Mouse (Mus musculus) limb, embryonic 11.5 days (tissue): Measurements from ENCODE around the gene 4933406M09Rik. TPM values are rescaled to one million over a fixed set of nuclear protein-coding genes. Genes with fewer than 3 reads are reported as not detected.
A peak's percentile ranks its signal among the peaks of the same experiment; 100 is the strongest.

Experiments
- ATAC-seq: fragments of 200-750 bp; cut with Nextera tagmentation; 2 replicates; pipeline ENCODE4 v1.8.0; 2017; ENCODE audit warnings: low read depth; ENCODE audit not compliant: insufficient number of reproducible peaks, low FRiP score, low TSS enrichment
- DNase-seq: peaks from one replicate; pipeline ENCODE4 v3.0.0-alpha.2; 2015; ENCODE audit warnings: low spot score
- H3K27ac ChIP-seq: fragments of 300-500 bp; sonication (generic); replicated peaks from 2 replicates; pipeline ENCODE4 v1.5.1; 2014; ENCODE audit warnings: low read depth, mild to moderate bottlenecking, low read length
- H3K27me3 ChIP-seq: fragments of 300-500 bp; sonication (generic); 2 replicates; pipeline ENCODE4 v1.6.1; 2014; ENCODE audit warnings: mild to moderate bottlenecking, low read length, mixed read lengths; ENCODE audit not compliant: control insufficient read depth, insufficient read depth
- H3K36me3 ChIP-seq: fragments of 300-500 bp; sonication (generic); 2 replicates; pipeline ENCODE4 v1.6.1; 2014; ENCODE audit warnings: mild to moderate bottlenecking, low read length, moderate library complexity, mixed read lengths; ENCODE audit not compliant: control insufficient read depth, insufficient read depth
- H3K4me1 ChIP-seq: fragments of 300-500 bp; sonication (generic); 2 replicates; pipeline ENCODE4 v1.6.1; 2014; ENCODE audit warnings: low read length, mixed read lengths; ENCODE audit not compliant: control insufficient read depth, insufficient read depth
- H3K4me2 ChIP-seq: fragments of 300-500 bp; sonication (generic); 2 replicates; pipeline ENCODE4 v1.6.1; 2014; ENCODE audit warnings: low read depth, mild to moderate bottlenecking, moderate library complexity; ENCODE audit not compliant: severe bottlenecking
- H3K4me3 ChIP-seq: fragments of 300-500 bp; sonication (generic); 2 replicates; pipeline ENCODE4 v1.5.1; 2014; ENCODE audit warnings: low read depth, low read length
- H3K9ac ChIP-seq: fragments of 300-500 bp; sonication (generic); 2 replicates; pipeline ENCODE4 v1.6.1; 2014; ENCODE audit warnings: mild to moderate bottlenecking, low read length
- H3K9me3 ChIP-seq: fragments of 300-500 bp; sonication (generic); 2 replicates; pipeline ENCODE4 v1.6.1; 2016; ENCODE audit warnings: low read length; ENCODE audit not compliant: control insufficient read depth
- WGBS: fragments of 180-500 bp; shearing (Covaris S2); extraction: QIAGEN DNeasy Blood & Tissue Kit; methylation state at CpG from one replicate; pipeline ENCODE4 v1.1.7; 2014; 5-methylcytosine and 5-hydroxymethylcytosine counted together
- polyA plus RNA-seq: library from polyadenylated mRNA; unstranded; fragments of >200 nt; fragmentation: Nextera tagmentation; extraction: Ambion mirVana; gene quantifications from 2 replicates; pipeline ENCODE4 v1.2.1, GENCODE M21; 2014

Gene 4933406M09Rik
- polyA plus RNA-seq, 1 experiment from 2014 or later: not detected

GRCm38 (mm10) chr1:134363194-134363593, 22.5 kb upstream of the 4933406M09Rik start:
- 82% methylated on average over 4 of the region's 4 CpGs for WGBS
- H3K9me3 ChIP-seq: no peaks in the 10 kb centered on the region
- peaks cover 5% of the 10 kb centered on the region; the same call in 1 of the 2 replicates for H3K36me3 ChIP-seq
- H3K4me2 ChIP-seq: no peak overlapping the region
- H3K4me1 ChIP-seq: 0 out of 2 replicates have a peak, but pooled peaks cover 6% of the 10 kb centered on the region
- no peak overlapping the region for H3K27ac ChIP-seq
- H3K27me3 ChIP-seq: no peaks in the 10 kb centered on the region
- no peak overlapping the region for H3K9ac ChIP-seq
- H3K4me3 ChIP-seq: no peak overlapping the region
- DNase-seq (no peak), ATAC-seq (no peak)

GRCm38 (mm10) chr1:134365491-134365890, 20.2 kb upstream of the 4933406M09Rik start:
- H3K4me1 ChIP-seq: 0 out of 2 replicates have a peak, but pooled peaks cover 6% of the 10 kb centered on the region
- no peak for DNase-seq
- no peak overlapping the region for H3K9ac ChIP-seq
- H3K27me3 ChIP-seq: no peaks in the 10 kb centered on the region
- ATAC-seq: no peak
- no peak overlapping the region for H3K4me3 ChIP-seq
- H3K4me2 ChIP-seq: no peak overlapping the region
- no peak overlapping the region for H3K27ac ChIP-seq
- 65% methylated on average over 5 of the region's 5 CpGs for WGBS
- H3K36me3 ChIP-seq: no peaks in the 10 kb centered on the region
- no peaks in the 10 kb centered on the region for H3K9me3 ChIP-seq

- peak; percentile 71 for DNase-seq
- no peak overlapping the region for H3K4me2 ChIP-seq
- H3K9ac ChIP-seq: no peak overlapping the region
- no peaks in the 10 kb centered on the region for H3K27me3 ChIP-seq
- H3K27ac ChIP-seq: no peak overlapping the region
- no peak overlapping the region for H3K4me3 ChIP-seq
- no peaks in the 10 kb centered on the region for H3K9me3 ChIP-seq
- 53% methylated on average over 9 of the region's 9 CpGs for WGBS
- H3K4me1 ChIP-seq: no peaks in the 10 kb centered on the region
- ATAC-seq: no peak
- H3K36me3 ChIP-seq: no peaks in the 10 kb centered on the region
Observed at GRCm38 (mm10) chr1:134368777-134369337, 16.9 kb upstream of the 4933406M09Rik start.

GRCm38 (mm10) chr1:134374124-134374523, 11.6 kb upstream of the 4933406M09Rik start:
- no peaks in the 10 kb centered on the region for H3K4me1 ChIP-seq
- ATAC-seq: no peak
- H3K9ac ChIP-seq: no peak overlapping the region
- no peaks in the 10 kb centered on the region for H3K27me3 ChIP-seq
- H3K9me3 ChIP-seq: no peaks in the 10 kb centered on the region
- WGBS: 68% methylated on average over 2 of the region's 2 CpGs
- H3K4me2 ChIP-seq: no peak overlapping the region
- no peak for DNase-seq
- no peak overlapping the region for H3K4me3 ChIP-seq
- no peak overlapping the region for H3K27ac ChIP-seq
- H3K36me3 ChIP-seq: no peaks in the 10 kb centered on the region

DNA sequence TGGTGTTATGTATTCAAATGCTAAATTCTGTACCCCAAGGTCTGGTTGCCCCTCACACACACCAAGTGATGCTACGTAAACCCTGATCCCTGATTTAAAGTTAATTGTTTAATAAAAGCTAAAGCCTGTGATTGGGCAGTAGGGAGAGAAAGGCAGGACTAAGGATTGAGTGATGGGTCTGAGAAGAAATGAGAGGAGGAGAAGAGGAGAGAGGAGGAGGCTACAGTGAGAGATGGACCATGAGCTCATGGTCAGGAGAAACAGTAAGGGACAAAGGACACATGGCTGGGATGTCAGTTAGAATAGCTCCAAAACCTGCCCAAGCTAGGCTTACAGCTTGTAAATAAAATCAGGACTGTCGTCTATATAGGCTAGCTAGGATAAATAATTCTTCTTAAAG, 4.7 kb upstream of the 4933406M09Rik start:
- no peak overlapping the region for H3K9ac ChIP-seq
- H3K9me3 ChIP-seq: no peaks in the 10 kb centered on the region
- 75% methylated on average over 2 of the region's 2 CpGs for WGBS
- H3K4me2 ChIP-seq: no peak overlapping the region
- H3K36me3 ChIP-seq: no peaks in the 10 kb centered on the region
- H3K27ac ChIP-seq: no peak overlapping the region
- DNase-seq (no peak), ATAC-seq (no peak)
- H3K4me1 ChIP-seq: no peaks in the 10 kb centered on the region
- H3K4me3 ChIP-seq: no peak overlapping the region
- no peaks in the 10 kb centered on the region for H3K27me3 ChIP-seq

GRCm38 (mm10) chr1:134381795-134382625, 3.7 kb upstream of the 4933406M09Rik start:
- no peak overlapping the region for H3K27ac ChIP-seq
- H3K9me3 ChIP-seq: no peaks in the 10 kb centered on the region
- no peaks in the 10 kb centered on the region for H3K4me1 ChIP-seq
- H3K4me2 ChIP-seq: peak overlapping the region; percentile 40
- WGBS: 3% methylated on average over 19 of the region's 19 CpGs
- DNase-seq: peak; percentile 36
- peak overlapping the region; percentile 14; the same call in 1 of the 2 replicates for H3K4me3 ChIP-seq
- no peaks in the 10 kb centered on the region for H3K27me3 ChIP-seq
- no peaks in the 10 kb centered on the region for H3K36me3 ChIP-seq
- no peak for ATAC-seq
- H3K9ac ChIP-seq: no peak overlapping the region

GRCm38 (mm10) chr1:134384581-134384980, 1.2 kb upstream of the 4933406M09Rik start:
- H3K4me1 ChIP-seq: no peaks in the 10 kb centered on the region
- H3K27me3 ChIP-seq: no peaks in the 10 kb centered on the region
- H3K4me2 ChIP-seq: no peak overlapping the region
- no peak for ATAC-seq
- no peak overlapping the region for H3K27ac ChIP-seq
- no peak for DNase-seq
- no peaks in the 10 kb centered on the region for H3K9me3 ChIP-seq
- no peak overlapping the region for H3K4me3 ChIP-seq
- no peaks in the 10 kb centered on the region for H3K36me3 ChIP-seq
- no peak overlapping the region for H3K9ac ChIP-seq
- 89% methylated on average over 4 of the region's 4 CpGs for WGBS

DNA sequence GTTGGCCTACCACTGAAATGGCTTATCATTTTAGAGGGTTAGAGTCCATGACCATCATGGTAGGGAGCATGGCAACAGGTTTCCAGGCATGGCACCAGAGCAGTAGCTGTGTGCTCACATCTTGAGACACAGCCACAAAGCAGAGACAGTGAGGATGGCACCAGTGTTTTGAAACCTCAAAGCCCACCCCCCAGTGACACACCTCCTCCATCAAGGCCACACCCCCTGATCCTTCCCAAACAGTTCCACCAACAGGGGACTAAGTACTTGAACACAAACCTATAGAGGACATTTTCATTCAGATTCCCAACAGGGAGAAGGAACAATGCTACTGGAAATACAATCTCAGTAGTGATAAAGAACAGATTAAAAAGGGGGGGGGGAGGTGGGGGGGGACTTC, 564 bp upstream of the 4933406M09Rik start:
- Histone ChIP-seq H3K27me3 (no peaks in the 10 kb centered on the region), H3K36me3 (no peaks in the 10 kb centered on the region), H3K9me3 (no peaks in the 10 kb centered on the region), H3K27ac (no peak overlapping the region), H3K4me3 (no peak overlapping the region), H3K4me1 (no peaks in the 10 kb centered on the region), H3K9ac (no peak overlapping the region), H3K4me2 (no peak overlapping the region)
- DNase-seq: no peak
- ATAC-seq: no peak
